Mouse (Mus musculus) layer of hippocampus, adult 2 months (tissue): ENCODE data around the gene Gm10799. TPM values are rescaled to one million over a fixed set of nuclear protein-coding genes. Genes with fewer than 3 reads are reported as not detected.

ENCODE experiments used
- DNase-seq, 2 experiments: peaks; one replicate each; pipeline ENCODE4 v3.0.0; 2022; ENCODE audit warnings: low spot score in 2 of 2
- H3K27ac ChIP-seq: fragments of 200-600 bp; 2 replicates; pipeline ENCODE4 v1.8.1; 2022
- H3K4me3 ChIP-seq: fragments of 200-600 bp; 2 replicates; pipeline ENCODE4 v1.8.1; 2022; ENCODE audit warnings: mild to moderate bottlenecking
- CTCF ChIP-seq: fragments of 200-600 bp; conservative IDR thresholded peaks from 2 replicates; pipeline ENCODE4 v1.8.1; 2022; ENCODE audit warnings: antibody characterized with exemption, mild to moderate bottlenecking, moderate library complexity
- total RNA-seq, 2 experiments: library from RNA; stranded (reverse); gene quantifications; 2 replicates each; pipeline ENCODE4 v1.2.3; 2021

Gene Gm10799
- total RNA-seq, 2 experiments from 2014 or later: not detected

DNA sequence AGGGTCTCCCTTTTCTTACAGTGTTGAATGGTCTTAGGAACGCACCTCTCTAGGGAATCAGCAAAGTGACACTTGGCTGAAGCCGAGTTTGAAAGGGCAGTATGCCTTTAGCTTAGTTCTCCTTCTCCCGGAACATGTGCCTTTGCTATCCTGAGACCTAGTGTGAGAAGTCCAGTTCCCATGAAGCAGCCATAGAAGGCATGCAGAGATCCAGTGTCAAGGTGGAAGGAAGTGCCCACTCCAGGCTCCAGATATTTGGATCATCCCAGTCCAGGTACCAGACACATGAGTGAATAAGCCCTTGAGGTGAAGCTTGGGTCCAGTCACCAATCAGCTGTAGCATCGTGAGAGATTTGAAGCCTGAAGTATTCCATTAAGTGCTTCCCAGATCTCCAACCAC is 9.4 kb downstream of the Gm10799 start:
- DNase-seq: no peak
- Histone ChIP-seq H3K4me3 (no peak overlapping the region), H3K27ac (no peak overlapping the region)
- no peak for TF ChIP-seq CTCF

DNA sequence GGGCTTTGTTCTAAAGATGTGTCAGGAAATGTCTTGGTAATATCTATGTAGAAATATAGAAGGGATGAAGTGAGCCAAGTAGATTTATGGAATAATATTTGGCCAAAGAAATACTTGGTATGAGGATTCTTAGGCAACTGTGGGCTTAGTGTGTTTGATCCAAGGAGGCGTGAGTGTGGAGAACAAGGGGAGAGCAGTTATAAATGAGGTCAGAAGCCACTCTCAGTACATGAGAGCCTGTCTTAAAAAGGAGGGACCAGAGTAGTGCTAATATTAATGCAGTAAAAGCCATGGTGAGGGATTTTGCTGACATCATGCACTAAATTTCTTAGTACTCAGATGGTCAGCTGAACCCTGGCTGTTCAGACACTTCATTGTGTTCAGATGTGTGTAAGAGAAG is 10.0 kb downstream of the Gm10799 start:
- Histone ChIP-seq H3K4me3 (no peak overlapping the region), H3K27ac (no peak overlapping the region)
- no peak for TF ChIP-seq CTCF
- DNase-seq: no peak

DNA sequence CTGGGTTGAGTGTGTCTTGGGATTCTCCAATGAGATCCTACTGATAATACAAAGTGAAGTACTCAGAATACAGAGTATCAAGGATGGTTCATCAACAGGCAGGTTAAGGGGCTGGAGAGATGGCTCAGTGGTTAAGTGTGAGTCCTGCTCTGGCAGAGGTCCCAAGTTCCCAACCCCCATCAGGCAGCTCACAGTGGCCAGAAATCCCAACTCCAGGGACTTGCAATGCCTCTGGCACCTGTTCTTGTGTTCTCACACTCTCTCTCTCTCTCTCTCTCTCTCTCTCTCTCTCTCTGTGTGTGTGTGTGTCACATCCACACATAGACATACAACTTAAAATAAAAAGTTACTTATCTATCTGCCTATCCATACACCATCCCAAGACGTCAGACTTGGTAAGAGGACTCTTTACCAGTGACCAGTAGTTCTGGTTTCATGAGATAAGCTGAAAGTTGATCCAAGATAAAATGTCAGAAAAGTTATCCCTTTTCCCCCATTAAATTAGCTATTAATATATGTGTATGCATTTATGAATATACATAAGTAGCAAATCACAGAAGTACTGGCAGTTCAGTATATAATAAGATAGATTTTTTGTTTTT is 23.8 kb downstream of the Gm10799 start:
- TF ChIP-seq CTCF: no peak
- Histone ChIP-seq H3K27ac (no peak overlapping the region), H3K4me3 (no peak overlapping the region)
- DNase-seq: no peak

DNA sequence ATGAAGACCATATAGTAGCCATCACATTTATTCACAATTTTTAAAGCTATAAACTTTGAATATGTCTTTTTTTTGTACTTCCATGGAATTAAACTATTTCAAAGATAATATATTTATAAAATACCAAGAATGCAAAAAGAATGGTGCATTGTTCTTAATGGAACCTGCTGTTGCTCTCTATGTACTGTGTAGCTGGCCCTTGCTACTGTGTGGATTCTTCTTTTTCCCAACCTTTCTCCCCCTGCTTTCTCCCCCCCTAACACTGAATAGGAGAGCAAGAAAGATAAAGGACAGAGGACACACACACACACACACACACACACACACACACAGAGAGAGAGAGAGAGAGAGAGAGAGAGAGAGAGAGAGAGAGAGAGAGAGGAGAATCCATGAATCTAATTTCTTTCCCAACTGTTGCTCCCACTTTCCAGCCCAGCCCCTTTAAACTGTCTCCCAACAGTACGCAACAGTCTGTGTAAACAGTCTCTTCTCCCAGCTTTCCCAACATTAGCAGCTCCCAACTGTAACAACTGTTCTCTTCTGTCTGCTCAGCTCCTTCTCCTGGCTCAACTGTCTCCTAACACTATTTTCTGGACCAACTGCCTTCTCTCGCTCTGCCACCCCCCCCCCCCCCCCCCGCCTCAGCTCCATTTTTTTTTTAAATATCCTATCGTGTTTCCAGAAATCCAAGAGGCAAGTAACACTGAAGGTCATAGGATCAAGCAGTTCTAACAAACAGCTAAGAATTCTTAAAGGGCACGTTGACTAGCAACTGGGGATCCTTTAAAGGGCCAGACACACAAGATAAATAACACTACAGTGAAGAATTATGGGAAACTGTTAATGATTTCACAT is 24.5 kb downstream of the Gm10799 start:
- TF ChIP-seq CTCF: no peak
- no peak overlapping the region for H3K4me3 ChIP-seq
- DNase-seq: no peak
- H3K27ac ChIP-seq: no peak overlapping the region

DNA sequence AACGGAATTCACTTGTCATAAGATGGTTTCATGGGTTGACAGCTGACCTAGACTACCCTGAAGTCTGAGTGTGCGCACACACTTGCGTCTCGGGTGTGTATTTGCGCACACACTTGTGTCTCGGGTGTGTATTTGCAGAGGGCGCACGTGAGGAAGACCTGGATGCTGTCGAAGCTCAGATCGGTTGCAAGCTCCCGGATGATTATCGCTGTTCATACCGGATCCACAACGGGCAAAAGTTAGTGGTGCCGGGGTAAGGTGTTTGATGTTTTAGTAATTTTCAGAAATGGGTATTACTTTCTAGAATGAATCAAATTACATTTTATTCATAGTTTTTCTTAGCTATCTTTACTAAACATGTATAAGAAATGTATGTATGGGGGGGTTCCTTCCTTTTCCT is 25.6 kb downstream of the Gm10799 start:
- Histone ChIP-seq H3K4me3 (no peak overlapping the region), H3K27ac (no peak overlapping the region)
- no peak for DNase-seq
- TF ChIP-seq CTCF: no peak

DNA sequence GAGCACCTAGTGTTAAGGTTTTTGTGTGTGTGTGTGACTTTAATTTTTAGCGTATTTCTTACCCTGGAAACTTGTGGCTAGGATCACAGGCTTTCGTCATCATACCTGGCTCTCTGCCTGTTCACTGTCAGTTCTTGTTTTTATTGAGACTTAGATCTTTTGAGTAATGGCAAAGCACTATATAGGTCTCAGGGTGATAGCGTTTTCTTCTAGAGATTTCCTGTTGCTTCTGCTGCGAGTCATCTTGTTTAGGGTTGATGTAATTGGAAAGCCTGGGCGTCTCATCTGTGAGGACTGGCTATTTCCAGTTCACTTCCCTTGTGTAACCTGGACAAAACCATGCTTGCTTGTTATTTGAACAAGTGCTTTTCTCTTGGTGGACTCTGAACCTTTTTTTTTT is 26.7 kb downstream of the Gm10799 start:
- H3K27ac ChIP-seq: no peak overlapping the region
- TF ChIP-seq CTCF: no peak
- no peak for DNase-seq
- no peak overlapping the region for H3K4me3 ChIP-seq

DNA sequence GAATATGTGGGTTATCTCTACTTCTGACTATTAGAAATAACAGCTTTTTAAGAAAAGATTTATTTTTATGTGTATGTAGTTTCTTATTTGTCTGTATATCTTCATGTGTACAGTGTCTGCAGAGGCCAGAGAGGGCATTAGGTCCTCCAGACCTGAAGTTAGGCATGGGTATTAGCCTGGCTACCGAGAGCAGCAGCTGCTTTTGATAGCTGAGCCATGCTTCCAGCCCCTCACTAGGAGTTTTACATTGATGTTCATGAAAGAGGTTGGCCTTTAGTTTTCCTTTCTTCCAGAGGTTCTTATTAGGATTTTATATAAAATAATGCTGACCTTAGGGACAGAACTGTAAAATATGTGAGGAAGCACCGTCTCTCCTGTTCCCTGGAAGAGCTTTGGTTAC is 30.1 kb downstream of the Gm10799 start:
- H3K27ac ChIP-seq: no peak overlapping the region
- H3K4me3 ChIP-seq: no peak overlapping the region
- no peak for TF ChIP-seq CTCF
- no peak for DNase-seq

DNA sequence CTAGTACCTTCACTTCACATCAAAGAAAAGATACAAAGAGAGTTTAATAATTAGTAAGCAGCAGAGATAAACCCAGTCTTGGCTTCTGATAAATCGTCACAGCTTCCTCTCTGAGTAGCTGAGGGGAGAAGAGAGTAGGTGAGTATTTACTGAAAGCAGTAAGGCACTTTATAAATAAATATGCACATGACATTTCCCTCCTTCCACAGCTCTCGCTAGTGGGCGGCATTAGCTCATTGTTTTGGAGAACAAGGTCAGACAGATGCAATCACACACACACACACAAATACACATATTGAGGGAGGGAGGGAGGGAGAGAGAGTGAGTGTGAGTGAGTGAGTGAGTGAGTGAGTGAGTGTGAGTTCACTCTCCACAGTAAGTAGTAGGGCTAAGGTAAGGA is 32.0 kb downstream of the Gm10799 start:
- no peak overlapping the region for H3K4me3 ChIP-seq
- no peak overlapping the region for H3K27ac ChIP-seq
- DNase-seq: no peak
- TF ChIP-seq CTCF: no peak

DNA sequence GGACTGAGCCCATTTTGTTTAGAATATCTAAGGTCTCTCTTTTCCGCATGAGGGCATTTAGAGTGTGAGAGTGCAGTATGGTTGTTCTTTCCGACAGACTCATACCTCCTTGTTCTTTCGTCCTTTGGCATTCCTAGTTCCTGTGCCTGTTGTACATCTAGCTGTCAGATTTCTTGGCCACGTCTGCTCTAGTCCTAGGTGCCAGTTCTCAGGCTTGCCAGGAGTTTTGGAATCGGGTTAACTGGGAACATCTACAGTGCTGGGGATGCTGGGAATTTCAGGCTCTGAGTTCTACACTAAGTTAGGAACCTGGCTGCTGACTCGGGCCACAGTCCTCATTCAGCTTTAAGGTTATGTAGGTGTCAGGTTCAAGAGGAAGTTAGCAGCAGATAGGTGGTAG is 32.8 kb downstream of the Gm10799 start:
- H3K27ac ChIP-seq: no peak overlapping the region
- no peak overlapping the region for H3K4me3 ChIP-seq
- no peak for DNase-seq
- TF ChIP-seq CTCF: no peak

DNA sequence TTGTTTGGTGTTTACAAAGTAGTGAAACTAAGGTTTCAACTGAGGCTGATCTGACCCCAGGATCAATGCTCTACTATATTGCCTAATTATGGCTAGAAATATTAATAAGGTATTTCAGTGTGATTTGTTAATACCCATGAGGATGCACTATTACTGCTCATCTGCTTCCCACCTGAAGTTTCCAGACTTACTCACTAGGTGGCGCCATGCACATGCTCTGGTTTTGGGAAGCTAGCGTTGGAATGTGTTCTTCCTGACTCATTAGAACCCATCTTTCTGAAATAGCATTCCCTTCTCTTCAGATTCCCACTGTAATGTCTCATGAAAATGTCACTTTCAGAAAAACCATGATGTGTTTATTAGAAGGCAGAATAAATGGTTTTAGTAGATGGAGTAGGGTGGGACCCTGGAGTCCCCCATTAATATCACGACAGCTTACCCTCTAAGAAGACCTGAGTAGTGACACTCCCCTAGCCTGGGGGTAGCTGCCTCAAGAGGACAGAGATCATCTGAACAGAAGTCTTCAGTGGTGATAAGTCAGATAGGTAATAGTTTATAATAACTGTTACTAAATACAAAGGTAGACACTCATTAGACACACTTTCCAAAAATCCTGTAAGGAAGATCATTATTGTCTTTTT is 33.4 kb downstream of the Gm10799 start:
- no peak overlapping the region for H3K4me3 ChIP-seq
- DNase-seq: peak; percentile 65 to 81
- TF ChIP-seq CTCF: peak; percentile 96
- no peak overlapping the region for H3K27ac ChIP-seq

DNA sequence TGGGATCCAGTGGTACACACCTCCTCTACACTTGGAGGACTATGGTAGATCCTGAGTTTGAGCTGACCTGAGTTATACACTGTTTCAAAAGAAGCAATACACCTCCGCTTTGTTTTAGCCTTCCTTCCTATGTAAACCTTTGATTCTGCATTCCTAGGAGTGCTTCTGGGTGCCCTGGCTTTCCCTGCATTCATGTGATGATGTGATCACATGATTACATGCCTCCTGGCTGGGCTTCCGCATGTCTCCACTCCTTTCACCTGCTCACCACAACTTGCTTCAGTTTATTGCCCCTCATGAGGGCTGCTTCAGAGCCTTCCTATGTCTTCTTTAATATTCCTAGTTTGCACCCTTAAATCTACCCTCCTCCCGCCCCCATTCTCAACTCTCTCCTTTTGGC is 36.3 kb downstream of the Gm10799 start:
- no peak for TF ChIP-seq CTCF
- DNase-seq: no peak

DNA sequence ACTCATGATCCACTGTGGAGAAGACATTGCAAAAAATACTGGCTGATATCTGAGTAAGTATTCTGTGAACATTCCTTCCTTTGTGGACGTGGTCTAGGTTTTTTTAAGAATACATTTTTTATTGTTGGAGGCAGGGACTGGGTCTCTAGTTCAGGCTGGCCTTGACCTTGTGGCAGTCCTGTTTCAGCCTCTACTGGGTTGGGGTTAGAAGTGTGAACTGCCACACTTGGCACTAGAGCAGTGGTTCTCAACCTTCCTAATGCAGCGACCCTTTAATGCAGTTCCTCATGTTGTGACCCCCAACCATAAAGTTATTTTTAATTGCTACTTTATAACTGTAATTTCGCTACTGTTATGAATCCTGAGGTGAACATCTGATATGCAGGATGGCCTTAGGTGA is 38.0 kb downstream of the Gm10799 start:
- TF ChIP-seq CTCF: no peak
- DNase-seq: no peak

More for the DNA sequence above, 36.3 kb downstream of the Gm10799 start:
- H3K27ac ChIP-seq: no peak overlapping the region
- H3K4me3 ChIP-seq: no peak overlapping the region

DNA sequence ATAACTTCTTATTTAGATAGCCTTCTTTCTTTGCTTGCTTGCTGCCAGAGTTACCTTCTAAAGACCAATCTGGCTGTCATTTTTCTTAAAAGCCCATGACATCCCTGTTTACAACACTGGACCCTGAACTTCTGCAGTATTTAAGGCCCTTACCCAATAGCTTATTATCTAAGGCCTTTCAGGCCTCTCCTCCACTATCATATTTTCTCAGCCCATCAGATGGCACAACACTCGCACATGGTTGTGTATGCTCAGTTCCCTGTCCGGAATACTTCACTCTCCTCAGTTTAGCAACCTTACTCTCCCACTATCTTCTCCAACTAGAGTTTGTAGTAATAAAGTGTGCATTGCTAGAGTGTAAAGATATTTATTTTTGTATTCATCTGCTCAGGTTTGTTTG is 39.3 kb downstream of the Gm10799 start:
- DNase-seq: no peak
- no peak for TF ChIP-seq CTCF
- no peak overlapping the region for H3K27ac ChIP-seq
- H3K4me3 ChIP-seq: peak overlapping the region; percentile 97

More for the DNA sequence above, 38.0 kb downstream of the Gm10799 start:
- Histone ChIP-seq H3K27ac (no peak overlapping the region), H3K4me3 (no peak overlapping the region)

DNA sequence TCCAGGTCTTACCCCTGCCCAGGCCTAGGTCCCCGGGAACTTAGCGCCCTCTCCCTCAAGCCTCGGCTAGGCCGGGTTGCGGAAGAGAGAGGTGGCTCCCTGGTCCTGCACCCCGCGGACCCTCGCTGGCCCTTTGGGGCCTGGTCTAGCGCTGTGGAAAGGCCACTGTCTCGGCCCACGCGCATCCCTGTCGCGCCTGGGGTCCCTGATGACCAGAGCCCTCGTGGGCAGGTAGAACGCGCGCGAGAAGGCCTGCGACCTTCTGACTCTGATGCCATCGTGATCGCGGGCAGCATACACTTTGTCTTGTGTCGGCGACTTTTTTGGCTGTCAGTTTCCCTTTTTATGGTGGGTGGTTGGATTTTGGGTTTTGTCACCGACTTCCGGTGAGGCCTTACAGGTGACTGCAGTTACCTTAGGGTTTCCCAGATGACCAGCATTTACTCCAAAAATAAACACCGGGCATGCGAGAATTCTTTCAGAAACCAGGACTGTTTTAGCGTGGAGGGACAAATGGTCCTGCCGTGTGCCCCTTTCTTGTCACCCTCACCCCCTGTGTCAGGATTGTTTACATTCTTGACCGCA is 40.1 kb downstream of the Gm10799 start, which contains the start of gene 4931422A03Rik:
4931422A03Rik (minus strand) TSS at position 223 of the 585 bp plus-strand sequence.
- no peak for TF ChIP-seq CTCF
- peak within 1 kb of the TSS; percentile 96 for H3K27ac ChIP-seq
- DNase-seq: no peak
- peak within 1 kb of the TSS; percentile 97 for H3K4me3 ChIP-seq
